Comparison of ENCODE assay signal across 8 mouse cellular contexts in the genomic region with DNA sequence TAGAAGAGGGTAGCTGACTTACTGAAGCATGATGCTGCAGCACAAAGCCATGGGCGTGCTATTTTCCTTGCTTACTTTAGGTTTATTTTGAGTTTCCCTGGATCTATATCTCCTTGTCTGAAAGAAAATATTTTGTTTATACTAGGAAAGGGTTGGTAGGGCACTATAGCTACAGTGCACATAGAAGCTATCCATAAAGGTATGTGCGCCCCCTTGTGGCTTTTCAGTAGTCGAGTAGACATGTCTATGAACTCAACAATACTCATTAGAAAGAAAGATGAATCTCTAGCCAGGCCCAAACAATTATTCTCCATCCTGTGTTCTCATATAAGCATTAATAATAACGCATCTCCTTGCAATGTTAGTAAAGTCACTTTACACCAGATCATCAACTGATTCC.
A peak's percentile ranks its signal among the peaks of the same experiment; 100 is the strongest.
DNase-seq lines count a peak whose midpoint lies in the region; ATAC-seq lines count a peak whose summit lies in the region.

No protein-coding gene starts in this region.

- H3K36me3 ChIP-seq in forebrain, embryonic 12.5 days (replicated peaks), result no peaks in the 10 kb centered on the region
- no peaks in the 10 kb centered on the region for H3K36me3 ChIP-seq in hindbrain, embryonic 16.5 days (ENCODE audit: control insufficient read depth, insufficient read depth, low read length)

- no peaks in the 10 kb centered on the region for H3K27me3 ChIP-seq in forebrain, embryonic 12.5 days
- no peaks in the 10 kb centered on the region for H3K27me3 ChIP-seq in hindbrain, embryonic 16.5 days (replicated peaks; ENCODE audit: control insufficient read depth, insufficient read depth, low read length)

- no peak overlapping the region for H3K4me2 ChIP-seq in forebrain, embryonic 12.5 days
- no peak overlapping the region for H3K4me2 ChIP-seq in hindbrain, embryonic 16.5 days (ENCODE audit: low read length)

- WGBS in forebrain, embryonic 12.5 days, result 12% methylated on average over 4 of the region's 4 CpGs
- 9% methylated on average over 4 of the region's 4 CpGs for WGBS in hindbrain, embryonic 16.5 days

- no peaks in the 10 kb centered on the region for H3K9me3 ChIP-seq in forebrain, embryonic 12.5 days
- no peaks in the 10 kb centered on the region for H3K9me3 ChIP-seq in hindbrain, embryonic 16.5 days (ENCODE audit: control insufficient read depth, low read length)

- H3K4me1 ChIP-seq in forebrain, embryonic 12.5 days, result no peaks in the 10 kb centered on the region
- no peaks in the 10 kb centered on the region for H3K4me1 ChIP-seq in hindbrain, embryonic 16.5 days (ENCODE audit: control insufficient read depth, insufficient read depth, low read depth, low read length)

- peak; percentile 93 for ATAC-seq in forebrain, embryonic 12.5 days (ENCODE audit: low FRiP score)
- peak; percentile 94 for ATAC-seq in hindbrain, embryonic 16.5 days
- ATAC-seq in megakaryocyte, adult 5-6 weeks (ENCODE audit: poor library complexity, severe bottlenecking), result peak; percentile 73

- H3K9ac ChIP-seq in forebrain, embryonic 12.5 days, result no peak overlapping the region
- no peak overlapping the region for H3K9ac ChIP-seq in hindbrain, embryonic 16.5 days (ENCODE audit: low read depth, low read length)

- peak; percentile 25 to 76 for DNase-seq in adrenal gland, adult (ENCODE audit: inconsistent age in 2 of 2, low spot score in 1 of 2)
- no peak for DNase-seq in adrenal gland, postnatal 4 days (ENCODE audit: low spot score in 2 of 2)
- DNase-seq in brain, adult 2 months (ENCODE audit: low read depth, low spot score), result peak; percentile 81
- peak; percentile 40 to 86 for DNase-seq in layer of hippocampus, postnatal 25 days (ENCODE audit: extremely low spot score in 1 of 2, low spot score in 1 of 2)
- peak; percentile 87 for DNase-seq in right cerebral cortex, postnatal 4 days

- no peak overlapping the region for H3K4me3 ChIP-seq in forebrain, embryonic 12.5 days (replicated peaks)
- H3K4me3 ChIP-seq in hindbrain, embryonic 16.5 days (ENCODE audit: low read length), result no peak overlapping the region

- H3K27ac ChIP-seq in forebrain, embryonic 12.5 days, result no peak overlapping the region
- no peak overlapping the region for H3K27ac ChIP-seq in hindbrain, embryonic 16.5 days (ENCODE audit: low read depth, low read length)

Comparison
In these comparisons a context has a peak if more than half of its experiments do, and no peak if none do; other contexts are left out.
1. DNase-seq: peak in adrenal gland, adult (2 of 2), brain, adult 2 months (single experiment), layer of hippocampus, postnatal 25 days (2 of 2) and right cerebral cortex, postnatal 4 days (single experiment); none in adrenal gland, postnatal 4 days (0 of 2).
2. Peak in every context shown above with its lines, with median percentiles within 50 percentile points of each other: ATAC-seq.